Mouse (Mus musculus): ENCODE measurements around the gene Flot1. TPM values are rescaled to one million over a fixed set of nuclear protein-coding genes. Genes with fewer than 3 reads are reported as not detected.

Gene Flot1
- 46.7 TPM for total RNA-seq (2023)

GRCm38 (mm10) chr17:35822964-35823937 is at the start of gene Flot1:
Gene Flot1, plus strand, starts transcription at chr17:35823230.

GRCm38 (mm10) chr17:35821439-35822430 is 1.3 kb upstream of the Flot1 start, which contains the start of gene Ier3:
Gene Ier3, plus strand, starts transcription at chr17:35821684.

DNA sequence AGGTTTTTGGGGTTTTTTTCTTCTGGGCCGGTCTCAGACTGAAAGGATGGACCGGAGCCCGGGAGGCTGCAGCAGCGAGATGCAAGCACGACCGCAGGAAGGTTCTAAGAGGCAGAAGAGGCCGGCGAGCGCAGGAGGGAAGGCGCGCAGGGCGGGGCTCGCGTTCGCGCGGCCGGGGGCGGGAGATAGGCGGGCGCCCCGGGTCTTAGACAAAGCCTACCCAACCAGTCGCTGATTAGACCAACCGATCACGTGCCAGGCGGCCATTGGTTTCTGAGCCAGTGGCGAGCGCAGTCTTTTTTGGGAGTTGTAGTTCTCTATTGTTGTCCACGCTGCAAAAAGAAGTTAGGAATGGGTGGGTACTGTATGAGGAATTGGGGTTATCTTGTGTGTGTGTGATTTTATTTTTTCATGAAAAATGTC is 15.1 kb downstream of the Flot1 start, which contains the start of gene Tubb5:
TSS of gene Tubb5 (minus strand) at position 185 of the 423 bp plus-strand sequence.

DNA sequence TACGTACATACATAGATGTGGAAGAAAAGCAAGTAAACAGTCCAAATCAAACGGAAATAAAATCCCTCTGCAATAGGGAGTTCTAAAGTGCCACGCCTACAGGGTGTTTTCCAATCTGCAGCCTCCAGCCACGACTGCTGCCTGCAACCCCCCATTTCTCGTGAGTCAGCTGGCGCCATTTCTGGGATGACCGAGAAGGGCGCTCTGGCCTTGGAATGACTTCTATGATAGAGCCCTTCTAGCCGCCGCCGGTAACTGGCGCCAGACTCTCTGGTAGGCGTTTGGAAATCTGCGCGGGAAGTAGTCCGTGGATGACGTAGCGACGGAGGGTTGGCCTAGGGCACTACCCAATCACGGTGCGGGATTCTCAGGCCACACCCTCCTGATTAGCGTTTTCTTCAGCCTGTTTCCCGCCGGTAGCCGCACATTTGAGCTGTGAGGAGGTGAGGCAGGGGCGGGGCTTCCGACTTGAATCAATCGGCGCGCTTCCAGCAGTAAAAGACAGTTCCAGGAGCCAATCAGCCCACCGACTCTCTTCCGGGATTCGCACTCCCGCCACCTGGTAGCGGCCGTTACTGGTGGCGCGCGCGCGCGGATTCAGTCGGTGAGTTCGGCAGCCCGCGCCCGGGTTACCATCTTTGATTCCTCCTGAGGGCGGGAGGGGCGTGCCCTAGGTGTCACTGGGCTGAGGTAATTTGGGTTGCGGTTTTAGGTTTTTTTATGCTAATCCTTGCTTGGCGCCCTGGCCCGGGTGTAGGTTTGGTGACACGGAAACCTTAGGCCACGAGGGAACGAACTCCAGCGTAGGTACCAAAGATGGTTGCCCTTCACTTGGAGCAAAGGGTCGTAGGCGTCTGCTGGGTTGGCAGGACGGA is 18.3 kb downstream of the Flot1 start, which contains the start of gene Mdc1:
TSS of gene Mdc1 (plus strand) at position 440 of the 875 bp plus-strand sequence.

GRCm38 (mm10) chr17:35861198-35861857 is 38.3 kb downstream of the Flot1 start, which contains the start of gene Nrm:
Gene Nrm, plus strand, starts transcription at chr17:35861318.

GRCm38 (mm10) chr17:35865481-35866280 is 42.7 kb downstream of the Flot1 start, which contains the start of gene Ppp1r18:
Gene Ppp1r18, plus strand, starts transcription at chr17:35865593.

GRCm38 (mm10) chr17:35879245-35880057 is 56.4 kb downstream of the Flot1 start, which contains the start of gene Dhx16:
Gene Dhx16, plus strand, starts transcription at chr17:35879819.

Other genes starting within 250 kb of the Flot1 start
- not detected for gene Sfta2, start 221.7 kb upstream of the Flot1 start, total RNA-seq (2023)
- not detected for gene Gm9573, start 196.6 kb upstream of the Flot1 start, total RNA-seq (2023)
- not detected for gene Mucl3, start 179.5 kb upstream of the Flot1 start, total RNA-seq (2023)
- 49.3 TPM for gene Vars2, start 155.6 kb upstream of the Flot1 start, total RNA-seq (2023)
- 15.8 TPM for gene Gtf2h4, start 149.5 kb upstream of the Flot1 start, total RNA-seq (2023)
- gene Ddr1, start 118.6 kb upstream of the Flot1 start, total RNA-seq (2023): 15.5 TPM
- 6.3 TPM for gene Ier3, start 1.5 kb upstream of the Flot1 start, total RNA-seq (2023)
- 496 TPM for gene Tubb5, start 15.1 kb downstream of the Flot1 start, total RNA-seq (2023)
- 79.2 TPM for gene Mdc1, start 18.3 kb downstream of the Flot1 start, total RNA-seq (2023)
- 19.7 TPM for gene Nrm, start 38.1 kb downstream of the Flot1 start, total RNA-seq (2023)
- gene Ppp1r18, start 42.4 kb downstream of the Flot1 start, total RNA-seq (2023): 272 TPM
- gene Dhx16, start 56.6 kb downstream of the Flot1 start, total RNA-seq (2023): 95.2 TPM
- gene 2310061I04Rik, start 74.2 kb downstream of the Flot1 start, total RNA-seq (2023): 30.0 TPM
- 13.5 TPM for gene Atat1, start 86.8 kb downstream of the Flot1 start, total RNA-seq (2023)
- gene Mrps18b, start 93.2 kb downstream of the Flot1 start, total RNA-seq (2023): 61.0 TPM
- gene Ppp1r10, start 93.2 kb downstream of the Flot1 start, total RNA-seq (2023): 184 TPM
- 129 TPM for gene Abcf1, start 146.5 kb downstream of the Flot1 start, total RNA-seq (2023)
- 61.6 TPM for gene Gnl1, start 156.6 kb downstream of the Flot1 start, total RNA-seq (2023)
- 67.0 TPM for gene Prr3, start 157.0 kb downstream of the Flot1 start, total RNA-seq (2023)
- gene H2-T24, start 197.3 kb downstream of the Flot1 start, total RNA-seq (2023): 25.7 TPM
- 302 TPM for gene H2-T23, start 209.6 kb downstream of the Flot1 start, total RNA-seq (2023)
- 187 TPM for gene H2-T22, start 219.5 kb downstream of the Flot1 start, total RNA-seq (2023)
- gene Gm6034, start 219.7 kb downstream of the Flot1 start, total RNA-seq (2023): 1.3 TPM
- 87.5 TPM for gene Gm11127, start 235.1 kb downstream of the Flot1 start, total RNA-seq (2023)

Data from CD4-positive naive resting alpha-beta T cell, adult 57 days (primary cell).